Mouse (Mus musculus) heart, adult 2 months (tissue): ENCODE data around the gene Fgg.

Experiments used
- CTCF ChIP-seq: fragments of 200-600 bp; IDR thresholded peaks from 2 replicates; pipeline ENCODE4 v1.8.1; 2022; ENCODE audit warnings: antibody characterized with exemption, mild to moderate bottlenecking, moderate library complexity
- POLR2A ChIP-seq: fragments of 200-500 bp; IDR thresholded peaks from 2 replicates; pipeline ENCODE4 v1.6.1; 2011; ENCODE audit warnings: mild to moderate bottlenecking, low read depth, low read length, control low read depth; ENCODE audit not compliant: insufficient read depth

DNA sequence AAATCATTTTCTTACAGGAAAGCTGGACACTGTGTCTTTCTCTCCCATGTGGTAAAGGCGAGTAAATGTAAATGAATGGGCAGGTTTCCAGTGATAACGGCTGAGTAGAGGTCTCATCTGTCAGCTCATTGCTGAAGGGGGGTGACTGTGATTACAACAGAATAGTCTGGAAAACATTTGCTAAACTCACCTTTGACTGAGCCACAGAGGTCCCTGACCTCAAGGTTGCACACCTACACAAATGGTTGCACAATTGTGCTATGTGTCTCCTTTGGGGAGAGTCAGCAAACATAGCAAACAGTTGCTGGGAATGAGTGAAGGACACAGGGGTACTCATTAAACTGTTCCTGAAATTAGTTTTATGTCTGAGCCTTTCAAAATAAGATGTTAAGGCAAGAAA, 31.3 kb downstream of the Fgg start:
- TF ChIP-seq CTCF: no peak
- no peak for TF ChIP-seq POLR2A
